Mouse (Mus musculus) kidney, postnatal 25 days (tissue): Measurements from ENCODE around the gene Fbln2.

Experiments used
- DNase-seq, 2 experiments: peaks; one replicate each; pipeline ENCODE4 v3.0.0; 2021; ENCODE audit warnings: mixed read lengths in 2 of 2

The Fbln2 gene

GRCm38 (mm10) chr6:91283031-91283430, 70.8 kb downstream of the Fbln2 start:
- no peak for DNase-seq

GRCm38 (mm10) chr6:91284521-91285449, 72.5 kb downstream of the Fbln2 start:
- DNase-seq = no peak

GRCm38 (mm10) chr6:91285450-91285790, 73.2 kb downstream of the Fbln2 start:
- DNase-seq = peak; percentile 79 to 86

- DNase-seq = no peak
Measured at GRCm38 (mm10) chr6:91285814-91286545, 73.7 kb downstream of the Fbln2 start.

GRCm38 (mm10) chr6:91286624-91287023, 74.4 kb downstream of the Fbln2 start:
- peak; percentile 76 to 77 for DNase-seq

GRCm38 (mm10) chr6:91287148-91287547, 74.9 kb downstream of the Fbln2 start:
- DNase-seq = no peak

GRCm38 (mm10) chr6:91287636-91288035, 75.4 kb downstream of the Fbln2 start:
- no peak for DNase-seq

GRCm38 (mm10) chr6:91288251-91288785, 76.1 kb downstream of the Fbln2 start:
- DNase-seq = no peak

GRCm38 (mm10) chr6:91288961-91289360, 76.7 kb downstream of the Fbln2 start:
- DNase-seq = no peak

- DNase-seq = no peak
Measured at GRCm38 (mm10) chr6:91290937-91291336, 78.7 kb downstream of the Fbln2 start.

- DNase-seq = peak in 1 of 2 experiments; percentile 10
Measured at GRCm38 (mm10) chr6:91295431-91295830, 83.2 kb downstream of the Fbln2 start.

GRCm38 (mm10) chr6:91298828-91299227, 86.6 kb downstream of the Fbln2 start:
- DNase-seq = peak in 1 of 2 experiments; percentile 9

GRCm38 (mm10) chr6:91300079-91300478, 87.8 kb downstream of the Fbln2 start:
- DNase-seq = peak in 1 of 2 experiments; percentile 30

GRCm38 (mm10) chr6:91301839-91302238, 89.6 kb downstream of the Fbln2 start:
- peak in 1 of 2 experiments; percentile 13 for DNase-seq

- peak in 1 of 2 experiments; percentile 7 for DNase-seq
Measured at GRCm38 (mm10) chr6:91302337-91302736, 90.1 kb downstream of the Fbln2 start.

GRCm38 (mm10) chr6:91304172-91304571, 91.9 kb downstream of the Fbln2 start:
- no peak for DNase-seq

- peak in 1 of 2 experiments; percentile 34 for DNase-seq
Measured at GRCm38 (mm10) chr6:91307972-91308371, 95.7 kb downstream of the Fbln2 start.

- DNase-seq = no peak
Measured at GRCm38 (mm10) chr6:91311204-91311603, 98.9 kb downstream of the Fbln2 start.

GRCm38 (mm10) chr6:91312491-91312890, 100.2 kb downstream of the Fbln2 start:
- DNase-seq = no peak
